Mouse (Mus musculus): Measurements from ENCODE around the gene Ppfibp1. TPM values are rescaled to one million over a fixed set of nuclear protein-coding genes. Genes with fewer than 3 reads are reported as not detected.

Ppfibp1 gene
- polyA plus RNA-seq, 1 experiment from 2014 or later, result 16.0 TPM

GRCm38 (mm10) chr6:146984569-146984968, 96.3 kb downstream of the Ppfibp1 start:
- DNase-seq (ENCODE audit: low spot score) (no peak), ATAC-seq (ENCODE audit: low FRiP score) (no peak)
- no peaks in the 10 kb centered on the region for H3K27me3 ChIP-seq (ENCODE audit: control insufficient read depth, insufficient read depth, low read length)
- H3K9me3 ChIP-seq (ENCODE audit: control insufficient read depth, low read length), result no peaks in the 10 kb centered on the region
- 75% methylated on average over 3 of the region's 3 CpGs for WGBS
- no peaks in the 10 kb centered on the region for H3K36me3 ChIP-seq (replicated peaks; ENCODE audit: control insufficient read depth, insufficient read depth)
- H3K27ac ChIP-seq, result no peak overlapping the region
- no peak overlapping the region for H3K9ac ChIP-seq
- H3K4me2 ChIP-seq (replicated peaks), result no peak overlapping the region
- peaks cover 8% of the 10 kb centered on the region; the same call in 1 of the 2 replicates for H3K4me1 ChIP-seq (replicated peaks; ENCODE audit: control insufficient read depth, insufficient read depth, low read length)
- no peak overlapping the region for H3K4me3 ChIP-seq (replicated peaks; ENCODE audit: low read length)

- Histone ChIP-seq H3K36me3 (replicated peaks; ENCODE audit: control insufficient read depth, insufficient read depth) (no peaks in the 10 kb centered on the region), H3K27ac (no peak overlapping the region), H3K4me2 (replicated peaks) (no peak overlapping the region), H3K9me3 (ENCODE audit: control insufficient read depth, low read length) (no peaks in the 10 kb centered on the region), H3K27me3 (ENCODE audit: control insufficient read depth, insufficient read depth, low read length) (no peaks in the 10 kb centered on the region), H3K9ac (no peak overlapping the region), H3K4me3 (replicated peaks; ENCODE audit: low read length) (no peak overlapping the region), H3K4me1 (replicated peaks; ENCODE audit: control insufficient read depth, insufficient read depth, low read length) (no peaks in the 10 kb centered on the region)
- ATAC-seq (ENCODE audit: low FRiP score), result no peak
- WGBS, result 47% methylated on average over 5 of the region's 5 CpGs
- DNase-seq (ENCODE audit: low spot score), result peak; percentile 77
These were observed 105.9 kb downstream of the Ppfibp1 start for GRCm38 (mm10) chr6:146994236-146994635.

- no peak overlapping the region for H3K4me2 ChIP-seq (replicated peaks)
- H3K4me3 ChIP-seq (replicated peaks; ENCODE audit: low read length), result no peak overlapping the region
- WGBS, result 84% methylated on average over 2 of the region's 2 CpGs
- H3K27me3 ChIP-seq (ENCODE audit: control insufficient read depth, insufficient read depth, low read length), result no peaks in the 10 kb centered on the region
- no peak for DNase-seq (ENCODE audit: low spot score)
- H3K9ac ChIP-seq, result no peak overlapping the region
- no peak for ATAC-seq (ENCODE audit: low FRiP score)
- no peaks in the 10 kb centered on the region for H3K9me3 ChIP-seq (ENCODE audit: control insufficient read depth, low read length)
- no peaks in the 10 kb centered on the region for H3K4me1 ChIP-seq (replicated peaks; ENCODE audit: control insufficient read depth, insufficient read depth, low read length)
- no peak overlapping the region for H3K27ac ChIP-seq
- H3K36me3 ChIP-seq (replicated peaks; ENCODE audit: control insufficient read depth, insufficient read depth), result no peaks in the 10 kb centered on the region
These were observed 107.1 kb downstream of the Ppfibp1 start for GRCm38 (mm10) chr6:146995391-146995790.

- Histone ChIP-seq H3K9ac (no peak overlapping the region), H3K4me1 (replicated peaks; ENCODE audit: control insufficient read depth, insufficient read depth, low read length) (no peaks in the 10 kb centered on the region), H3K4me3 (replicated peaks; ENCODE audit: low read length) (no peak overlapping the region), H3K27ac (no peak overlapping the region), H3K9me3 (ENCODE audit: control insufficient read depth, low read length) (no peaks in the 10 kb centered on the region), H3K27me3 (ENCODE audit: control insufficient read depth, insufficient read depth, low read length) (no peaks in the 10 kb centered on the region), H3K36me3 (replicated peaks; ENCODE audit: control insufficient read depth, insufficient read depth) (no peaks in the 10 kb centered on the region), H3K4me2 (replicated peaks) (no peak overlapping the region)
- DNase-seq (ENCODE audit: low spot score) (no peak), ATAC-seq (ENCODE audit: low FRiP score) (no peak)
- 88% methylated on average over 6 of the region's 6 CpGs for WGBS
These were observed 107.6 kb downstream of the Ppfibp1 start for GRCm38 (mm10) chr6:146995878-146996277.

- DNase-seq (ENCODE audit: low spot score), result no peak
- Histone ChIP-seq H3K36me3 (replicated peaks; ENCODE audit: control insufficient read depth, insufficient read depth) (no peaks in the 10 kb centered on the region), H3K27ac (no peak overlapping the region), H3K9me3 (ENCODE audit: control insufficient read depth, low read length) (no peaks in the 10 kb centered on the region), H3K4me1 (replicated peaks; ENCODE audit: control insufficient read depth, insufficient read depth, low read length) (no peaks in the 10 kb centered on the region), H3K4me3 (replicated peaks; ENCODE audit: low read length) (no peak overlapping the region), H3K27me3 (ENCODE audit: control insufficient read depth, insufficient read depth, low read length) (no peaks in the 10 kb centered on the region), H3K4me2 (replicated peaks) (no peak overlapping the region), H3K9ac (no peak overlapping the region)
- 87% methylated on average over 6 of the region's 6 CpGs for WGBS
- no peak for ATAC-seq (ENCODE audit: low FRiP score)
These were observed 108.7 kb downstream of the Ppfibp1 start for GRCm38 (mm10) chr6:146997006-146997405.

- no peak overlapping the region for H3K4me2 ChIP-seq (replicated peaks)
- no peak overlapping the region for H3K9ac ChIP-seq
- no peaks in the 10 kb centered on the region for H3K27me3 ChIP-seq (ENCODE audit: control insufficient read depth, insufficient read depth, low read length)
- H3K27ac ChIP-seq, result no peak overlapping the region
- 93% methylated on average over 4 of the region's 4 CpGs for WGBS
- no peak overlapping the region for H3K4me3 ChIP-seq (replicated peaks; ENCODE audit: low read length)
- no peaks in the 10 kb centered on the region for H3K36me3 ChIP-seq (replicated peaks; ENCODE audit: control insufficient read depth, insufficient read depth)
- DNase-seq (ENCODE audit: low spot score) (no peak), ATAC-seq (ENCODE audit: low FRiP score) (no peak)
- no peaks in the 10 kb centered on the region for H3K4me1 ChIP-seq (replicated peaks; ENCODE audit: control insufficient read depth, insufficient read depth, low read length)
- H3K9me3 ChIP-seq (ENCODE audit: control insufficient read depth, low read length), result no peaks in the 10 kb centered on the region
These were observed 110.4 kb downstream of the Ppfibp1 start for GRCm38 (mm10) chr6:146998710-146999109.

GRCm38 (mm10) chr6:146999302-146999701, 111.0 kb downstream of the Ppfibp1 start:
- Histone ChIP-seq H3K4me3 (replicated peaks; ENCODE audit: low read length) (no peak overlapping the region), H3K4me2 (replicated peaks) (no peak overlapping the region), H3K9ac (no peak overlapping the region), H3K4me1 (replicated peaks; ENCODE audit: control insufficient read depth, insufficient read depth, low read length) (no peaks in the 10 kb centered on the region), H3K27me3 (ENCODE audit: control insufficient read depth, insufficient read depth, low read length) (no peaks in the 10 kb centered on the region), H3K36me3 (replicated peaks; ENCODE audit: control insufficient read depth, insufficient read depth) (no peaks in the 10 kb centered on the region), H3K27ac (no peak overlapping the region), H3K9me3 (ENCODE audit: control insufficient read depth, low read length) (no peaks in the 10 kb centered on the region)
- no peak for ATAC-seq (ENCODE audit: low FRiP score)
- no peak for DNase-seq (ENCODE audit: low spot score)
- WGBS, result 92% methylated on average over 9 of the region's 9 CpGs

- no peaks in the 10 kb centered on the region for H3K4me1 ChIP-seq (replicated peaks; ENCODE audit: control insufficient read depth, insufficient read depth, low read length)
- 61% methylated on average over 2 of the region's 2 CpGs for WGBS
- no peak overlapping the region for H3K9ac ChIP-seq
- DNase-seq (ENCODE audit: low spot score), result no peak
- no peak overlapping the region for H3K27ac ChIP-seq
- no peak overlapping the region for H3K4me3 ChIP-seq (replicated peaks; ENCODE audit: low read length)
- ATAC-seq (ENCODE audit: low FRiP score), result no peak
- H3K9me3 ChIP-seq (ENCODE audit: control insufficient read depth, low read length), result no peaks in the 10 kb centered on the region
- H3K36me3 ChIP-seq (replicated peaks; ENCODE audit: control insufficient read depth, insufficient read depth), result no peaks in the 10 kb centered on the region
- H3K27me3 ChIP-seq (ENCODE audit: control insufficient read depth, insufficient read depth, low read length), result no peaks in the 10 kb centered on the region
- H3K4me2 ChIP-seq (replicated peaks), result no peak overlapping the region
These were observed 111.5 kb downstream of the Ppfibp1 start for GRCm38 (mm10) chr6:146999755-147000154.

GRCm38 (mm10) chr6:147008148-147008547, 119.9 kb downstream of the Ppfibp1 start:
- peak; percentile 48 for DNase-seq (ENCODE audit: low spot score)
- Histone ChIP-seq H3K4me2 (replicated peaks) (no peak overlapping the region), H3K27ac (no peak overlapping the region), H3K4me1 (replicated peaks; ENCODE audit: control insufficient read depth, insufficient read depth, low read length) (no peaks in the 10 kb centered on the region), H3K36me3 (replicated peaks; ENCODE audit: control insufficient read depth, insufficient read depth) (no peaks in the 10 kb centered on the region; the same call in 1 of the 2 replicates), H3K27me3 (ENCODE audit: control insufficient read depth, insufficient read depth, low read length) (no peaks in the 10 kb centered on the region), H3K4me3 (replicated peaks; ENCODE audit: low read length) (no peak overlapping the region), H3K9ac (no peak overlapping the region), H3K9me3 (ENCODE audit: control insufficient read depth, low read length) (no peaks in the 10 kb centered on the region)
- 58% methylated on average over 3 of the region's 3 CpGs for WGBS
- ATAC-seq (ENCODE audit: low FRiP score), result no peak

- no peaks in the 10 kb centered on the region for H3K4me1 ChIP-seq (replicated peaks; ENCODE audit: control insufficient read depth, insufficient read depth, low read length)
- 94% methylated on average over 6 of the region's 6 CpGs for WGBS
- no peak overlapping the region for H3K4me3 ChIP-seq (replicated peaks; ENCODE audit: low read length)
- no peaks in the 10 kb centered on the region for H3K27me3 ChIP-seq (ENCODE audit: control insufficient read depth, insufficient read depth, low read length)
- H3K27ac ChIP-seq, result no peak overlapping the region
- ATAC-seq (ENCODE audit: low FRiP score) (no peak), DNase-seq (ENCODE audit: low spot score) (no peak)
- H3K36me3 ChIP-seq (replicated peaks; ENCODE audit: control insufficient read depth, insufficient read depth), result no peaks in the 10 kb centered on the region; the same call in 1 of the 2 replicates
- H3K9me3 ChIP-seq (ENCODE audit: control insufficient read depth, low read length), result no peaks in the 10 kb centered on the region
- no peak overlapping the region for H3K9ac ChIP-seq
- H3K4me2 ChIP-seq (replicated peaks), result no peak overlapping the region
These were observed 122.1 kb downstream of the Ppfibp1 start for GRCm38 (mm10) chr6:147010358-147010757.
